Mouse (Mus musculus) E14TG2a.4 (cell line): ENCODE data around the gene Nup50.

ENCODE experiments used
- CTCF ChIP-seq: conservative IDR thresholded peaks from 2 replicates; pipeline ENCODE4 v1.5.1; 2014; ENCODE audit warnings: low read length
- NANOG ChIP-seq: IDR thresholded peaks from 2 replicates; pipeline ENCODE4 v1.6.1; 2014; ENCODE audit warnings: borderline replicate concordance, low read length, mixed read lengths

DNA sequence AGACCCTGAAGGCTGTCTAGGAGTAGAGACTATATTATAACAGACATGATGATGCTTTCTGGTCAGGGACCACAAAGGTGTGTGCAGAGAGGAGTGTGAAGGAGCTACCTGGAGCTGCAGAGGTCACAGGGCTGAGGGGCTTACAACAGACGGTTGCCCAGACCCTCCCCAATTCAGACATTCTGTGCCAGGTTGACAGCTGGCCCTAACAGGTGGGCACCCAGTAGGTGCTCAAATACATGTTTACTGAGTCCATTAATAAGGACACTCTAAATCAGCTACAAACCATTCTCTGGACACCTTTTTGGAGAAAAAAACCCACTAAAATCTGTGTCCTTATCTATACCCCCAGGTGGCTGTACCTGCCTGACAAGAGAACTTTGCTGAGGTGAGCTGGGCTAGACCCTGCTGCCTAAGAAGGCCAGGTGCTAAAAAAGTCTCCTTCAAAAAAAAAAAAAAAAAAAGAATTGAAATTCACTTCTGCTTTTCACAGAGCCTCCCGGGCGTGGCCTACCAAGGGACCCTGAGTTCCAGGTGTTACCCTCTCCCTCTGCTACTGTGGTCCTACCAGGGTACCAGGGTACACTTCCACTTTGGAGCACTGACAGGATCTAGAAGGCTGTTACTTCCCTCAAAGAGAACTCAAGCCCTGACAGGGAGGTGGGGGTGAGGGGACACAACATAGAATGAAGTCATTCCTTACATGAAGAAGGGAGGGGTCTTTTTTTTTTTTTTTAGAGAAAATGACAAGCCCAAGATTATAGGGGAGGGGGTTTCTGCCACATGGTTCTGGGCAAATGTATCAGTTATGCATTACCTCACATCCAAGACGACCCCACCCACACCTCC lies 63.2 kb downstream of the Nup50 start:
- TF ChIP-seq CTCF: no peak
- no peak for TF ChIP-seq NANOG
